Mouse (Mus musculus) heart, adult 9 months (tissue): Measurements from ENCODE around the gene Arhgef28.

Source experiments
- DNase-seq, 2 experiments: peaks; one replicate each; pipeline ENCODE4 v3.0.0; 2022; ENCODE audit warnings: low spot score in 2 of 2

Gene Arhgef28

DNA sequence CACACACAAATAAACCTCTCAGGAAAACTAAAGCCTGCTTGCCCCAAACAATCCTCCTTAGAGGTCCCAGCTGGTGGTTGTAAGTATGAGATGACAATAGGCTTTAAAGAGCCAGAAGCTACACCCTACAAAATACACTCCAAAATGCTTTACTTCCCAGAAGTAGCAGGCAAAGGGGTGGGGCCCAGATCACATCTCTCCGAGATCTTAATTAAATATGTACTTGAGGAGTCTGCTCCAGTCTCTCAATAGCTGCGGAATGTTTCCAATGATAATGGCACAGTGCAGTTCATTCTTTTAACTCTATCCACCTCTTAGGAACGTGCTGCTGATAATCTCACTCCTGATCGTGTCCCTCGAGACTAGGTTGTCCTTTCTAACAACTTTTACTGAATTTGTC is 240.2 kb downstream of the Arhgef28 start:
- no peak for DNase-seq

DNA sequence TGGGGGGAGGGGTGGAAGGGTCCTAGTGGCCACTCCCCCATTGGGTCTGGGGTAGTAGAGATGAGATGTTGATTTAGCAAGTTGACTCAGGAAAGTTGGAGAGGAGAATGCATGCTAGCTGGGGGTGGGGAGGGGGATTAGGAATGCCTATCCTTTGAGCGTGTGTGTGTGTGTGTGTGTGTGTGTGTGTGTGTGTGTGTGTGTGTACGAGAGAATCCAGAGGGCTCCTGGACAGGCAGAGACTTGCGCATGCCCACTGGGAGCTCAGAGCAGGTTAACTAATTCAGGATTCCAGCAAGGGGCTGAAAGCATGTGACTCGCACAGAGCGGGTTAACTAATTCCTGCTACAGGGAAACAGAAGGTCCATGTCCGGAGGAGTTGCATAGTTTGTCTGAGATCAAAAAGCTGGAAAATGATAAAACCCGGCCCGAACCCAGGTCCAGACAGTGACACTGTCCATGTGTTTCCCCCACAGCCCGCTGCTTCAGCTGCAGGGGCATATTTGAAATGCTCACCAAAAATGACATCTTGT is 241.3 kb downstream of the Arhgef28 start:
- no peak for DNase-seq

DNA sequence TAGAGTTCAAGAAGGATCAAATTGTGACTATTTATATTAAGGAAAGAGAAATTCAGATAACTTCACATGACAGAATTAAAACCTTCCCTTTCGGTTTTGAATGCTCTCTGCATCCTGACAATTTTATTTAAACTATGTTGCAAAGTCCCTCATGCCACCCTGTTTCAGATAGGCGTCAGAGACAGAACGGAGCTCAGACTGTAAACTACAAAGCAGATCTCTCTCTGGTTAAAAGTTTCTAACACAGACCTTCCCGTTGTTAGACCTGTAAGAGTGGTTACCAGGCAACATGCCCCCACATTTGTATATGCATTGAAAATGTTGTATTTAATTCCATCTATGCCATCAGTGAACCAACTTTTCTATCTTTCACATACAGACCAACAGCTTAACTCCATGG is 246.1 kb downstream of the Arhgef28 start:
- no peak for DNase-seq

DNA sequence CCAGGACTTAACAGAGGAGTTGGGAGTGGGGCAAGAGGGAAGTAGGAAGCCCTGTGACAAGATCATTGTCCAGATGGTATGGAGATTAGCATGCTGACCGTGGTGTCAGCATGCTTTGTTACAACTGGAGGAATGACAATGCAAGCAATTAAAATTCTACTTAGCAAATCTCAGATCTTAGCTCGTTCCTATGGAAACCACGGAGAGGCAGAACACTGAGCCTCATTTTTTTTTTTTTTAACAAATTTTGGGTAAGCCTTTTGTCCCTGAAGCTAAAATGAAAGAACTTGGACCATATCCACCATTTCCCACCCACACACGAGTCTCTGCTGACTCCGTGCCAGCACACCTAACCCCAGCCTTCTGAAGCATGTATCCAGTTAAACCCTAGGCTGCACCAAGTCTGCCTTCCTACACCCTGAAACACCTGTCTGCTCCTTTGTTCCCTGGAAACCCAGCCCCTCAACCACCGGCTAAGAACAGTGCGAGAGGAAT is 246.8 kb downstream of the Arhgef28 start:
- no peak for DNase-seq

DNA sequence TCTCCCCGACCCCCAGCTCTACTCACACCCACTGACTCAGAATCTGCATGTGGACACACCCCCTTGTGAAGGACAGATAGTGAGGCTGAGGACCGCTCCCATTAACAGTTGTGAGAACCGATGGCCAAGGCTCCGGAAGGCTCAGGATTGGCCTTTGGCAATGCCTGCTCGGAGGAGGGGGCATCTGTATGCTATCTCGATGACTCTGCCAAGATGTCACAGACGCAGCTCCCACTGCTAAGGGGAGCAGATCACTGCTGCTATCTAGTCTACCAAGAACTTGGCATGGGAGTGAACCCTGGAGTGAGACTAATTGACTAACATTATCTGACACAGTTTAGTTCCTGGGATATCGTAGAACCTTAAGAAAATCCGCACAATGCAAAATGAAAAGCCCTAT is 250.5 kb downstream of the Arhgef28 start:
- DNase-seq, result no peak

DNA sequence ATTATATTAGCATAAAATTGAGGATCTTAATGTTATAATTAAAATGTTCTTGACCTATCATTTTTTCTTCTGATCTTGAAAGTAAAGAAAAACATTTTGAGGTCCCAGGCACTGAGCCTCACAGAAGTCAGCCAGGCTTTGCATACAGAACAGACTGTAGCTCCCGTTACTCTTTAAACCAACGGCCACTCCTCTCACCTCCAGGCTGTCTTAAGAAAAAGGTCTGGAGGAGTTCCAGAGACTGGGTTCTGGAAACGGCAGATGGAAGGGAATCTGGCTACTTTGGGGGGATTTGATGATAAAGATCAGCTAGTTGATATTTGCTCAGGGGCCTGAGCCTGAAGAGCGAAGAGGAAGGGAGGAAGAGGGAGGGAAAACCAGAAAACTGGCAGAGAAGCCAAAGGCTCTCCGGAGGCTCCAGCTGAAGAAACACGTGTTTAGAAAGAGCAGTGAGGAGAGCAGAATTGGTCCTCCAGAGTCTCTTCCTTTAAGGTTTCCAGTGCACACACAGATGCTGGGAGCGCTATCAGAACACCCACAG is 251.2 kb downstream of the Arhgef28 start:
- DNase-seq, result no peak

DNA sequence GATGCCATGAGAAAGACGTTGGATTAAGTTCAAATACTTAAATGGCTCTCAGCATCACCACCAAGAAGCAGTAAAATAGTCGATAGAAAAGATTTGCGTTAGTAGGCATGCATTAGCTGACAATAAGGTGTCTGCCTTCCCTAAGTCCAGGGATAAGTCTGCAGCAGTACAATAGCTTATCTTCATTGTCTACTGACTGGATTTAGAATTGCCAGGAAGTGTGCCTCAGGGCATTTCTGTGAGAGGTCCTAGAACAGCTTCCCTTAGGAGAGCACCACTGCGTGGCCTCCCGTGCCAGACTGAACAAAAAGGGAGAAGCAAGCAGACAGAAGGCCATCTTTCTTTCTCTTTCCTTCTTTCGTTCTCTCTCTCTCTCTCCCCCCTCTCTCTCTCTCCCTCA is 252.2 kb downstream of the Arhgef28 start:
- no peak for DNase-seq

DNA sequence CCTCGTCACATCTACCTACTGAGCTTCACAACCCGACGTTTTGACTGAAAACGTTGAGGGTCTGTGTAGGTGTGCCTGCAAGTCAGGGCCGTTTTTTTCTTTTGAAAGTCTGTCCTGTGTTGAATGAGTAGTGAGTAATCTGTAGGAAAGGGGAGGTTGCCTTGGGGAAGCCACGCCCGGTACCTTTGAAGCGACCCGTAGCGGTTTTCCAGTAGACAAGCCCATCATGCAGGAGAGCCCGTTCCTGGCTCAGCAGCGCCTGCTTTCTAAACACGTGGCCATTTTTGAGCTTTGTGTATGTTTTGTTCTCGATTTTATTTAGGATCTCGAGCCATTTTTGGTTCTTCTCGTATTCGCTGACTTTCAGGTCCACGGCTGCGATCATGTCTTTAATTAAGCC is 252.7 kb downstream of the Arhgef28 start:
- DNase-seq, result no peak

DNA sequence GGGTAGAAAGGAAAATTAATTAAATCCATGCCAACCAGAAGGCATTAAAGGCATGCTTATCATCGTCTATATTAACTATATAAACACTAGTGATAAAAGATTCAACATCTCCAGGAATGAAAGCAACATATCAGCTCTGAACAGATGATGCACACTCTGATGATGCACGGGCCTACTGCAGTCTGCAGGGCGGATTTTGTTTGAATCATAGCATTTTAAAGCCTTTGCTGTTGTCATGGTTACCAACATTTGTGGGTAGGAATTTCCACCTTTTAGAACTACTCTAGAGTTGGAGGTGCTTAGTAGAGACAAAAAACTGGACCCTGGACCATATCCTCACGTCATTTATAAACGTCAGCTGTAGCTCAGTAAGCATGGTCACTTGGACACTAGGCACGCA is 257.4 kb downstream of the Arhgef28 start:
- no peak for DNase-seq

DNA sequence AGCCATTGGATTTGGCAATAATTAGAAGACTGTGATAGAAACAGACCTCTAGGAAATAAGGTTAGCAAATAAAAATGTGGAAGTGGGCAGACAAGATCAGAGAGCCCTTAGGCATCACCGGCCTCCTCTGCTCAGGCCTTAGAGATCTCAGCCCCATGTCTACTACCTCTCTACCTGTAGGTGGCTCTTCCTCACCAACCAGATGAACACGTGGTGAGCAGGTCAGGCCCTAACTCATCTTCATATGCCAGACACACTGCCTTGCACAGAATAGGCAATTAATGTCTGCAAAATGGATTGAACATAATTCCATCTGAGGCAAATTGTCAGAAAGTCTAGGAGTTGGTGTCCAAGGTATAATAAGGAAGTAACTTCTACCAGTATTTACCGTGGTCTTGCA is 258.6 kb downstream of the Arhgef28 start:
- no peak for DNase-seq

DNA sequence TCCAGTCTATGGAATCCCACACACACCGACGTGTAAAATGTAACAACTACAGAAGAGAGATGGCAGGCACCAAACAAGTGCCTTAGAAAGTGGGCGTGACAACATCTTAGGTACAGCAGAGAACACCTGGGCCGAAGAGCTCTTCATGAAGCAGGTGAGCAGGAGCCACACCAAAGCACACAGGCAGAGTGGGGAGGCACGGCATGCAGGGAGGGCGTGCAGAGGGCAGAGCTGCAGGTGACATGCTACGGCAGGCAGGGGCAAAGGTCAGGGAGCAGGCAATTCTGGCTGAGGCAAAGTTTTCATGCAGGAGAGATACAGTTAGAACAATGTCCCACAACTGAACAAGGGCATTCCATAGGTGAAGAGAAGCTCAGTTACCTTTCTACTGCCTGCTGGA is 259.8 kb downstream of the Arhgef28 start:
- no peak for DNase-seq

DNA sequence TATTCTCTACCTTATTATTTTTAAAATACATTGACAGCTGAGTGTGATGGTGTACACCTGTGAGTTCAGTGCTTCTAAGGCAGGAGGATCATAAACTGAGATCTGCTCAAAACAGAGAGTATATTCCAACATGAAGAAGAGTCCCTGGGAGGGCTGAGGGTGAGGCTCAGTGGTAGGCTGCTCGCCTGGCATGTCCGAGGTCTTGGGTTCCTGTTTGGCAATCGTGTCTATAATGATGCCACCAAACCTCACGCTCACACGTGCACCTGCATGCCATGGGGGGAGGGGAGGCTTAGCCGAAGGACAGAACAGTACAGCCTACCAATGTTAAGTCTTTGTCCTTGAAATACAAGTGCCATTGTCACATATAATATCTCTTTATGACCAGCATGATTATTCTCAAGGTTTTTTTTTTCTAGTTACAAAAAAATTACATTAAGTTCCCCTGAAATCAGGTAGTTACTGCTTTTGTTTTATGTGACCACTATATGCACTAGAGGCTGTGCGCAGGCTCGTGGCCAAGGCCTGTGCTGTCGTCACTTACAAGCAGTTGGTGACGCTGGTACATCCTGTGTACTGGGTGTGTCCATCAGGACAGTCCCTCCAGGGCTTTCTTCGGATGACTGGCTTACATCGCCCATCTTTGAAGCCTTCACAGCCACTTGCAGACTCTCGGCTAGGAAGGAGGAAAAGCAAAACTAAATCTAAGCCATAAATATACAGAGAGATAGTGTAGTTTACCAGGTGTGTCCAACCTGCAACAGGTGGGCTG is 264.1 kb downstream of the Arhgef28 start:
- no peak for DNase-seq

DNA sequence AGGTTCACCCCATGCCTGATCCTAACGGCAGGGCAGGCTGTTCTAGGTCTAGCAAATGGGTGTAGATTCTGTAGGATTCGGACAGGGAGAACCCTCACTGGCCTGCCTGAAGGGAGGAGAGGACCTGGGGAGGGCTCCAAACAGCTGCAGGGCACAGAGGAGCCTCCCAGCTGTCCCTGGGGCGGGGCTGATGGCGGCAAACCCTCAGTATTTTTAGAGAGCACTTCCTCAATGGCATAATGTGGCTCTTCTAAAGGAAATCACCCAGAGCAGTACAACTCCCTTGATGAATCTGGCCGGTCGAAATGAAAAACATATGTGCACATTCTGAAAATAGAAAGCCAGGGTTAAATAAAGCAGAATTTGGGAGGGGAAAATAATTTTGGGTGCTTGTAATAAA is 265.1 kb downstream of the Arhgef28 start:
- DNase-seq, result peak; percentile 45 to 74

DNA sequence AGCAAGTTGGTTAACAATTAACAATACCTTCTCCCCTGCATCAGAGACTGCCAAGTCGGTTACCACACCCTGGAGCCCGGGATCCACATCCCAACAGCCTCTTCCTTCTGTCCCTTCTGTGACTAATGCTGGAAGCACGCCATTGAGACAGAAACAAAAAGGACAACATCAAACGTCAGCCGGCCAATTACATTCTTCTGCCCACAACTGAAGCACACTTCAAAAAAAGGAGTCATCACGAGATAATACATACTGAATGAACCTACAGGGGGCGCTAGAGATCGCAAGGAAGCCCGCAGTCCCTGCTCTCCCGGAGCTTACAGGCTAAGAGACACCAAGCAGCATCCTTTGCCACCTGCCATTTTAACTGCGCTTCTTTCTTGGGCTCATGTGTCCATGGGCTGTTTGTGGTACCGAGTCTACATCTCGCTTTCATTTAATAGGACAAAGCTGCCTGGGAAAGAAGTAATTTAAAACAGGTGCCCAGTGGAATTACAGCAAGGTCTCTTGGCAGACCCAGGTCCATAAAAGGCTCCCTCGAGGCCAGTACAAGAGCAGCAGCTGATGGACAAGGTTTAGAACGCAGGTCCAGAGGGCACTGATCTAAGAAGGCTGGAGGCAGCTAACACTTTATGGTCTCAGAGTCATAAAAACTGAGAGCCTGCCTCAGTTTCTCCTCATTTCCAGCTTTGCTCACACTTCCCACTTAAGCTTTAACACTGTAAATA is 266.6 kb downstream of the Arhgef28 start:
- DNase-seq, result peak; percentile 17 to 28

DNA sequence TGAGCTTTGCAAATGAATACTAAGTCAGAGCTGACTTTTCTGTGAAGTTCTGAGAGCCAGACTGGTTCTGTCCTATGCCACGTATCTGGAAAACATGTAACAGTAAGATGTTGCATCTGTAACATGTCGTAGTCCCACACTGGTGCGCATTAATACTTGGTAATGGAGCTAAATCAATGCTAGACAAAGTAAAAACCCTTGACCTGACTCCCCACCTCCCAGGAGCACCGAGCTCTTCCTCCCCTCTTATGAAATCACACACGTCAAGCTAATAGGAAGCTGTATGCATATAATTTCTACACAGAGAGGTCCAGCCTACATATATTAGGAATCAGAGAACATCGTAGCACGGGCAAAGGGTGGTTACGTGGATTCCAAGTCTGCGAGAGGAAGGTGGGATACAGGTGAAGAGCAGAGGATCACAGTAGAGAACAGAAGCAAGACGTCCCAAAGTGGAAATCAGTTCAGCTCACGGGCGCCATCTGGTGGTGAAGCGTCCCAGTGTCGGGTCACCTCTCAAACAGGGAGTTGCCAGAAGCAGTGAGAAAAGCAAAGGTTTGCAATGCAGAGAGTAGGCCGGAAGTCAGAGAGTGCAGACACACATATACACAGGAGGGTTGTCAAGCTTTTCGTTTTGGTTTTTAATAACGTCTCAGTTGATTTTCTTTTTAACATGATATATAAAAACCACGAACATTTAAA is 267.5 kb downstream of the Arhgef28 start:
- DNase-seq, result peak; percentile 49 to 83

DNA sequence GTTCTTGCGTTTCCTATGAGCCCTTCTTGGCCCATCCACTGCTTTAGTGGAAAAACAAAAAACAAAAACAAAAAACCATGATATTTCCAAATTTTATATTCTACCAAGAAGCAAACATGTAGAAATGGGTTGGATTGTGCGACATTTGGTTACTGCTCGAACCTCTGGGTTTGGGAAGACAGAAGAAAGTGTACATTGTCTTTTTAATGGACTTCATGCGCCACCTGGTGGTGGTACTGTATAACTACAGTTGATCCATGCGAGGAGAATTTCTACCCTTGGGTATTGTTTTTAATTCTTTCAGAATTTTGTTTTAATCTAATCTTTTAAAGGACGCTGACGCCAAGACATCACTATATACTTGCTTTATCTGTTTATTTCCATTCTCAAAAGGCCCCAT is 268.3 kb downstream of the Arhgef28 start:
- peak in 1 of 2 experiments; percentile 44 for DNase-seq

DNA sequence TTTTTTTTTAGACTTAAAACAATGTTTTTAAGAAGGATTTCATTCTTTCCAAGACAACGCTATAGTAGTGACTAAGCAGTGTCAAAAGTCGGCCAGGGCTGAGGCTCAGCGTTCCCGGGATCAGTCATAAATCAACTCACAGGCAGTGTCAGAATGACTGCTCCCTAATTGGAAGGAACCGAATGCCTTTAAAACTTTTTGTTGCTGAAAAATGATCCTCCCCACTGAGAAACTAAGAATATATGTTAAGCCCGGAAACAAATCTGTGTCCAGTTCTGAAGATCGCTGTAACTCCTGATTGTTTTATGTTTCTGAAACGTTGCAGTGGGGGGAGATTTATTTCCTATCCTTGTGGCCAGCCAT is 278.1 kb downstream of the Arhgef28 start:
- DNase-seq, result no peak

DNA sequence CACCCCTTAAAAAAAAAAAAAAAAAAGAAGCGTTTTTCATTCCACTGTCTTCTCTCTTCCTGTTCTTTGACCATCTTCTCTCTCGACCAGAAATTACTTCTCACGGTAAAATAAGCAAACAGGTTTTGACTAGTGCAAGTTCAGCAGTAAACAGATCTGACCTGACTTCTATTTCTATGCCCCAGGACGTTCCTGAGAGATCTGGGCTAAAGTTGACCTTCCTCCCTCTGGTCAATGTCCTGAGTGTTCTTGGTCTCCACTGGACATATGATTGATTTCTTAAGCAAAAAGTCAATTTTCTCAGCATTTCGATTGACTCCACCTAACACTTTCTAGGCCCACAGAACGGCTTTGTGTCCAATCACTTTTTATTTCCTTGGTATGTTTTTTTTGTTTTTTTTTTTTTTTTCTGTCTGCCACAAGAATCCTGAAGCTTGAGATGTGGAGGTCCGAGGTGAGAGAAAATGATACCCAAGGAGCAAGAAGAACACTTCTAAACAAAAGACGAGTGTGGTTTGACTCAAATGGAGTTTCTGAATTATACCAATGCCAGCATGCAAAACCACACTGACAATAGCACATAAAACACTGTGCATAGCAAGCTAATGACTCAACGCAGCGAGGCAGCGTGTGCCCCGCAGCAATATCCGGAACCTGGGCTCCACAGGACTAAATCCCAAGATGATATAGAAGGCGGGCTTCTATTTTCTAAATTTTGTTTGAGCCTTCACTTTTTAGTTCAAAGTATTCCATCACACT is 278.7 kb downstream of the Arhgef28 start:
- DNase-seq, result no peak

DNA sequence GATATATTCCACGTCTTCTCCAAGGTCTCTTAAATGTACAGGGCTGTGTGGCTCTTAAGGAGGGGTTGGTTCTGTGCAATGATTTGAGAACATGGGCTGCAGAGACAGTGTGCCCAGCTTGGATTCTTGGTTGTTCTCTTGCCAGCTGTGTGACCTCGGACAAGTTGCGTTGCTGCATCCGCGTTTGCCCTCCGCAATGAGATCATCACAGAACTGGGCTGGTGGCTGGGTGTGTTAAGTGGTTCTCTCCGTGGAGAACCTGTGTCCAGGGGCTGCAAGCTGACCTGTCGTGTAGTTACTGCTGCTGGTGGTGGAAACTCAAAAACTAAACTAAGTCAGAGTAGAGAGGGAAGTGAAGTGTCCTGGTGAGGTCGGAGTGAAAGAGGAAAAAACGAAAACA is 279.9 kb downstream of the Arhgef28 start:
- no peak for DNase-seq

DNA sequence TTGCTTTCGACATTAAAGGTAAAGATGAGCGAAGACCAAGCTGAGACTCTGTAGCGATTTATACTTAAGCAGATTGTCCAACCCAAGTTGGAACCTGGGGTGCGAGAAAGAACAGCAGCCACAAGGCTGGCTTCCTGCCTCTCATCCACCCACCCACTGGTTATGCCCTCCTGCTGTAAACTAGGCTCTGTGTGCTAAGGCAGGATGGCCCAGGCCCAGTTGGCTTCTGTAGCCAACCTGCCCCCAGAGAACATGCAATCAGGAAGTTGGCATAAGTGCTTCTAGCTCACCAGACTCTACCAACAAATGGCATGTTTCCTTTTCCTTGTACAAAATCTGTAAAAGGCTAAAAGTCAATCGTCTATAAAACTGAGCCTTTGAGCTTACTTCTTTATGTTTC is 283.2 kb downstream of the Arhgef28 start:
- no peak for DNase-seq

DNA sequence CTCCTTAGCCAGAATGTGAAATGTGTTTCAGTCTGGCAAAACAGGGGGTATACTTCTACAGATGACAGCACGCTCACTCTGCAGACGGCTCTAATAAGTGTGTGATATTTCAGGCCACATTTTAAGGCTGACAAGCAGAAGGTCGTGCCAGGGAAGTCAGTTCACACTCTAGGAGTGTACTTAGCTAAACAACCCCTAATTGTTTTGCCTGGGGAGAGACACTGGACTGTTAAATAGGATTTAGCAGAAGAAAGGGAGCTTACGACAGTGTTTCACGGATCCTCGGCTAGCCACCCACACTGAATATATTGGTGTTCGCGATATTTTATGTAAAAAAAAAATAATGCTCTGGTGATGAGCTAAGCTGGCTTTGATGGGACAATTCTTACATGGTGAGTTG is 286.6 kb downstream of the Arhgef28 start:
- DNase-seq, result no peak
